Mouse (Mus musculus) liver, embryonic 11.5 days (tissue): Measurements from ENCODE around the gene Tjp1. TPM values are rescaled to one million over a fixed set of nuclear protein-coding genes. Genes with fewer than 3 reads are reported as not detected.

Source experiments
- ATAC-seq: fragments of 200-750 bp; cut with Nextera tagmentation; replicated peaks from 2 replicates; pipeline ENCODE4 v1.8.0; 2017; ENCODE audit warnings: moderate number of reproducible peaks, mild to moderate bottlenecking, moderate TSS enrichment, moderate library complexity; ENCODE audit not compliant: low FRiP score
- DNase-seq: peaks from one replicate; pipeline ENCODE4 v3.0.0-alpha.2; 2017; ENCODE audit warnings: low spot score
- H3K27ac ChIP-seq: fragments of 300-500 bp; sonication (generic); 2 replicates; pipeline ENCODE4 v1.5.1; 2014; ENCODE audit warnings: mild to moderate bottlenecking, low read depth, low read length, control low read depth
- H3K27me3 ChIP-seq: fragments of 300-500 bp; sonication (generic); replicated peaks from 2 replicates; pipeline ENCODE4 v1.6.1; 2014; ENCODE audit warnings: low read length, mixed read lengths; ENCODE audit not compliant: control insufficient read depth, insufficient read depth
- H3K36me3 ChIP-seq: fragments of 300-500 bp; sonication (generic); 2 replicates; pipeline ENCODE4 v1.6.1; 2014; ENCODE audit warnings: mild to moderate bottlenecking, low read length, moderate library complexity, mixed read lengths; ENCODE audit not compliant: control insufficient read depth, insufficient read depth
- H3K4me1 ChIP-seq: fragments of 300-500 bp; sonication (generic); replicated peaks from 2 replicates; pipeline ENCODE4 v1.6.1; 2014; ENCODE audit warnings: low read length, mixed read lengths; ENCODE audit not compliant: control insufficient read depth, insufficient read depth
- H3K4me2 ChIP-seq: fragments of 300-500 bp; sonication (generic); 2 replicates; pipeline ENCODE4 v1.6.1; 2014; ENCODE audit warnings: mild to moderate bottlenecking, control low read depth, moderate library complexity
- H3K4me3 ChIP-seq: fragments of 300-500 bp; sonication (generic); 2 replicates; pipeline ENCODE4 v1.5.1; 2014; ENCODE audit warnings: low read depth, low read length, control low read depth
- H3K9ac ChIP-seq: fragments of 300-500 bp; sonication (generic); 2 replicates; pipeline ENCODE4 v1.6.1; 2014; ENCODE audit warnings: low read depth, low read length, control low read depth
- H3K9me3 ChIP-seq: fragments of 300-500 bp; sonication (generic); 2 replicates; pipeline ENCODE4 v1.6.1; 2016; ENCODE audit warnings: low read length, inconsistent platforms, mixed read lengths; ENCODE audit not compliant: control insufficient read depth
- WGBS: fragments of 180-500 bp; shearing (Covaris S2); extraction: QIAGEN DNeasy Blood & Tissue Kit; methylation state at CpG from one replicate; pipeline ENCODE4 v1.1.7; 2014; 5-methylcytosine and 5-hydroxymethylcytosine counted together
- polyA plus RNA-seq: library from polyadenylated mRNA; unstranded; fragments of >200 nt; fragmentation: Nextera tagmentation; extraction: Ambion mirVana; gene quantifications from 2 replicates; pipeline ENCODE4 v1.2.1, GENCODE M21; 2014

The Tjp1 gene
- polyA plus RNA-seq, 1 experiment from 2014 or later: 14.4 TPM

GRCm38 (mm10) chr7:65382515-65383283, 144.9 kb downstream of the Tjp1 start:
- WGBS: 72% methylated on average over 10 of the region's 10 CpGs

GRCm38 (mm10) chr7:65381896-65382295, 145.7 kb downstream of the Tjp1 start:
- no peak overlapping the region for H3K9ac ChIP-seq
- no peaks in the 10 kb centered on the region for H3K4me1 ChIP-seq
- WGBS: 48% methylated on average over 6 of the region's 6 CpGs
- no peaks in the 10 kb centered on the region for H3K36me3 ChIP-seq
- H3K9me3 ChIP-seq: no peaks in the 10 kb centered on the region
- ATAC-seq: no peak
- no peak overlapping the region for H3K4me2 ChIP-seq
- H3K27ac ChIP-seq: no peak overlapping the region
- DNase-seq: no peak
- H3K27me3 ChIP-seq: peaks cover 18% of the 10 kb centered on the region; the same call in 1 of the 2 replicates
- no peak overlapping the region for H3K4me3 ChIP-seq

More at GRCm38 (mm10) chr7:65382515-65383283, 144.9 kb downstream of the Tjp1 start:
- H3K36me3 ChIP-seq: no peaks in the 10 kb centered on the region
- H3K4me1 ChIP-seq: no peaks in the 10 kb centered on the region
- no peak for ATAC-seq
- no peaks in the 10 kb centered on the region for H3K9me3 ChIP-seq
- no peak for DNase-seq
- peaks cover 15% of the 10 kb centered on the region; the same call in 1 of the 2 replicates for H3K27me3 ChIP-seq
- H3K4me2 ChIP-seq: no peak overlapping the region
- H3K4me3 ChIP-seq: no peak overlapping the region
- H3K27ac ChIP-seq: no peak overlapping the region
- no peak overlapping the region for H3K9ac ChIP-seq

- Histone ChIP-seq H3K9me3 (no peaks in the 10 kb centered on the region), H3K27me3 (peaks cover 24% of the 10 kb centered on the region), H3K36me3 (no peaks in the 10 kb centered on the region), H3K27ac (no peak overlapping the region), H3K4me3 (no peak overlapping the region), H3K4me1 (no peaks in the 10 kb centered on the region), H3K4me2 (no peak overlapping the region), H3K9ac (no peak overlapping the region)
- DNase-seq (no peak), ATAC-seq (no peak)
- 82% methylated on average over 9 of the region's 9 CpGs for WGBS
These were observed 146.9 kb downstream of the Tjp1 start for GRCm38 (mm10) chr7:65380716-65381115.

- H3K4me2 ChIP-seq: no peak overlapping the region
- 41% methylated on average over 9 of the region's 9 CpGs for WGBS
These were observed 148.6 kb downstream of the Tjp1 start for GRCm38 (mm10) chr7:65378818-65379565.

GRCm38 (mm10) chr7:65377521-65377920, 150.1 kb downstream of the Tjp1 start:
- H3K4me3 ChIP-seq: no peak overlapping the region
- H3K4me1 ChIP-seq: no peaks in the 10 kb centered on the region
- no peak for ATAC-seq
- no peak overlapping the region for H3K27ac ChIP-seq
- WGBS: 83% methylated on average over 3 of the region's 3 CpGs
- no peak overlapping the region for H3K9ac ChIP-seq
- no peak overlapping the region for H3K4me2 ChIP-seq
- H3K27me3 ChIP-seq: peaks cover 35% of the 10 kb centered on the region
- no peaks in the 10 kb centered on the region for H3K36me3 ChIP-seq
- H3K9me3 ChIP-seq: no peaks in the 10 kb centered on the region
- DNase-seq: no peak

More at GRCm38 (mm10) chr7:65378818-65379565, 148.6 kb downstream of the Tjp1 start:
- Histone ChIP-seq H3K4me1 (no peaks in the 10 kb centered on the region), H3K4me3 (no peak overlapping the region), H3K9me3 (no peaks in the 10 kb centered on the region), H3K27ac (no peak overlapping the region), H3K36me3 (no peaks in the 10 kb centered on the region), H3K27me3 (peaks cover 34% of the 10 kb centered on the region), H3K9ac (no peak overlapping the region)
- DNase-seq: no peak
- no peak for ATAC-seq

- Histone ChIP-seq H3K9me3 (no peaks in the 10 kb centered on the region), H3K27me3 (peaks cover 40% of the 10 kb centered on the region), H3K4me1 (no peaks in the 10 kb centered on the region), H3K36me3 (no peaks in the 10 kb centered on the region), H3K4me2 (no peak overlapping the region), H3K9ac (no peak overlapping the region), H3K4me3 (no peak overlapping the region), H3K27ac (no peak overlapping the region)
- 74% methylated on average over 3 of the region's 3 CpGs for WGBS
- ATAC-seq: no peak
- DNase-seq: no peak
These were observed 152.0 kb downstream of the Tjp1 start for GRCm38 (mm10) chr7:65375621-65376020.

GRCm38 (mm10) chr7:65375176-65375575, 152.4 kb downstream of the Tjp1 start:
- peaks cover 45% of the 10 kb centered on the region for H3K27me3 ChIP-seq
- no peak for DNase-seq

GRCm38 (mm10) chr7:65373336-65373735, 154.2 kb downstream of the Tjp1 start:
- H3K27ac ChIP-seq: no peak overlapping the region
- peaks cover 3% of the 10 kb centered on the region; the same call in 1 of the 2 replicates for H3K4me1 ChIP-seq
- H3K4me3 ChIP-seq: no peak overlapping the region
- ATAC-seq (no peak), DNase-seq (no peak)
- H3K36me3 ChIP-seq: no peaks in the 10 kb centered on the region
- H3K27me3 ChIP-seq: peaks cover 39% of the 10 kb centered on the region
- H3K4me2 ChIP-seq: no peak overlapping the region
- WGBS: 53% methylated on average over 8 of the region's 8 CpGs
- no peak overlapping the region for H3K9ac ChIP-seq
- H3K9me3 ChIP-seq: no peaks in the 10 kb centered on the region

More at GRCm38 (mm10) chr7:65375176-65375575, 152.4 kb downstream of the Tjp1 start:
- Histone ChIP-seq H3K4me1 (no peaks in the 10 kb centered on the region), H3K4me2 (no peak overlapping the region), H3K36me3 (no peaks in the 10 kb centered on the region), H3K27ac (no peak overlapping the region), H3K4me3 (no peak overlapping the region), H3K9me3 (no peaks in the 10 kb centered on the region), H3K9ac (no peak overlapping the region)
- no peak for ATAC-seq
- 41% methylated on average over 8 of the region's 8 CpGs for WGBS
